Mouse (Mus musculus): Measurements from ENCODE around the gene Hmx3. TPM values are rescaled to one million over a fixed set of nuclear protein-coding genes. Genes with fewer than 3 reads are reported as not detected.

Hmx3 gene
- polyA plus RNA-seq, 1 experiment: not detected

GRCm38 (mm10) chr7:131546423-131546822 is 3.8 kb downstream of the Hmx3 start:
- peaks cover 98% of the 10 kb centered on the region for H3K27me3 ChIP-seq (replicated peaks)
- H3K4me3 ChIP-seq (replicated peaks): no peak overlapping the region
- TF ChIP-seq FLI1 (IDR thresholded peaks at IDR 0.05; ENCODE audit: low read length): no peak
- peaks cover 46% of the 10 kb centered on the region for H3K4me1 ChIP-seq
- H3K36me3 ChIP-seq (replicated peaks; ENCODE audit: low read length): no peaks in the 10 kb centered on the region
- peaks cover 6% of the 10 kb centered on the region; the same call in 1 of the 2 replicates for H3K9me3 ChIP-seq

GRCm38 (mm10) chr7:131547481-131547880 is 4.8 kb downstream of the Hmx3 start:
- Histone ChIP-seq H3K4me3 (replicated peaks) (no peak overlapping the region), H3K36me3 (replicated peaks; ENCODE audit: low read length) (no peaks in the 10 kb centered on the region), H3K4me1 (peaks cover 46% of the 10 kb centered on the region), H3K27me3 (replicated peaks) (peaks cover 98% of the 10 kb centered on the region), H3K9me3 (peaks cover 6% of the 10 kb centered on the region; the same call in 1 of the 2 replicates)
- TF ChIP-seq GATA1 (IDR thresholded peaks at IDR 0.05; ENCODE audit: borderline replicate concordance, low read length) (no peak), FLI1 (IDR thresholded peaks at IDR 0.05; ENCODE audit: low read length) (no peak)

- H3K4me3 ChIP-seq (replicated peaks): no peak within 1 kb of the TSS
- H3K4me1 ChIP-seq: peaks cover 44% of the 10 kb centered on the region
- H3K9me3 ChIP-seq: peaks cover 6% of the 10 kb centered on the region; the same call in 1 of the 2 replicates
- no peak for TF ChIP-seq GATA1 (IDR thresholded peaks at IDR 0.05; ENCODE audit: borderline replicate concordance, low read length)
- TF ChIP-seq FLI1 (IDR thresholded peaks at IDR 0.05; ENCODE audit: low read length): no peak
- H3K27me3 ChIP-seq (replicated peaks): peaks cover 98% of the 10 kb centered on the region
- no peaks in the 10 kb centered on the region for H3K36me3 ChIP-seq (replicated peaks; ENCODE audit: low read length)
Observed at GRCm38 (mm10) chr7:131548473-131548872, 5.8 kb downstream of the Hmx3 start, which contains the start of gene Hmx2. TSS of gene Hmx2 (plus strand) at chr7:131548773.

- peaks cover 6% of the 10 kb centered on the region; the same call in 1 of the 2 replicates for H3K9me3 ChIP-seq
- no peaks in the 10 kb centered on the region for H3K36me3 ChIP-seq (replicated peaks; ENCODE audit: low read length)
- H3K4me3 ChIP-seq (replicated peaks): peak overlapping the region; percentile 44
- peaks cover 100% of the 10 kb centered on the region for H3K27me3 ChIP-seq (replicated peaks)
- peaks cover 62% of the 10 kb centered on the region for H3K4me1 ChIP-seq
- TF ChIP-seq FLI1 (IDR thresholded peaks at IDR 0.05; ENCODE audit: low read length): no peak
- TF ChIP-seq GATA1 (IDR thresholded peaks at IDR 0.05; ENCODE audit: borderline replicate concordance, low read length): no peak
Observed at GRCm38 (mm10) chr7:131551471-131551870, 8.8 kb downstream of the Hmx3 start.

- Histone ChIP-seq H3K27me3 (replicated peaks) (peaks cover 100% of the 10 kb centered on the region), H3K9me3 (peaks cover 6% of the 10 kb centered on the region; the same call in 1 of the 2 replicates), H3K36me3 (replicated peaks; ENCODE audit: low read length) (no peaks in the 10 kb centered on the region), H3K4me3 (replicated peaks) (peak overlapping the region; percentile 50), H3K4me1 (peaks cover 69% of the 10 kb centered on the region)
- TF ChIP-seq FLI1 (IDR thresholded peaks at IDR 0.05; ENCODE audit: low read length): no peak
- TF ChIP-seq GATA1 (IDR thresholded peaks at IDR 0.05; ENCODE audit: borderline replicate concordance, low read length): no peak
Observed at GRCm38 (mm10) chr7:131551931-131552741, 9.5 kb downstream of the Hmx3 start.

- no peaks in the 10 kb centered on the region for H3K36me3 ChIP-seq (replicated peaks; ENCODE audit: low read length)
- no peak overlapping the region for H3K4me3 ChIP-seq (replicated peaks)
- TF ChIP-seq GATA1 (IDR thresholded peaks at IDR 0.05; ENCODE audit: borderline replicate concordance, low read length) (no peak), FLI1 (IDR thresholded peaks at IDR 0.05; ENCODE audit: low read length) (no peak)
- H3K9me3 ChIP-seq: peaks cover 6% of the 10 kb centered on the region; the same call in 1 of the 2 replicates
- peaks cover 100% of the 10 kb centered on the region for H3K27me3 ChIP-seq (replicated peaks)
- peaks cover 71% of the 10 kb centered on the region for H3K4me1 ChIP-seq
Observed at GRCm38 (mm10) chr7:131552781-131553180, 10.1 kb downstream of the Hmx3 start.

GRCm38 (mm10) chr7:131553771-131554175 is 11.1 kb downstream of the Hmx3 start:
- Histone ChIP-seq H3K36me3 (replicated peaks; ENCODE audit: low read length) (no peaks in the 10 kb centered on the region), H3K9me3 (peaks cover 6% of the 10 kb centered on the region; the same call in 1 of the 2 replicates), H3K4me1 (peaks cover 71% of the 10 kb centered on the region), H3K4me3 (replicated peaks) (peak overlapping the region; percentile 91), H3K27me3 (replicated peaks) (peaks cover 99% of the 10 kb centered on the region)
- TF ChIP-seq FLI1 (IDR thresholded peaks at IDR 0.05; ENCODE audit: low read length): no peak
- TF ChIP-seq GATA1 (IDR thresholded peaks at IDR 0.05; ENCODE audit: borderline replicate concordance, low read length): no peak

- H3K4me1 ChIP-seq: peaks cover 67% of the 10 kb centered on the region
- no peaks in the 10 kb centered on the region for H3K36me3 ChIP-seq (replicated peaks; ENCODE audit: low read length)
- peak overlapping the region; percentile 91 for H3K4me3 ChIP-seq (replicated peaks)
- no peak for TF ChIP-seq GATA1 (IDR thresholded peaks at IDR 0.05; ENCODE audit: borderline replicate concordance, low read length)
- peaks cover 6% of the 10 kb centered on the region; the same call in 1 of the 2 replicates for H3K9me3 ChIP-seq
- peaks cover 92% of the 10 kb centered on the region for H3K27me3 ChIP-seq (replicated peaks)
Observed at GRCm38 (mm10) chr7:131554341-131555180, 11.9 kb downstream of the Hmx3 start.

GRCm38 (mm10) chr7:131555301-131556081 is 12.8 kb downstream of the Hmx3 start:
- 0 out of 2 replicates have a peak, but pooled peaks cover 3% of the 10 kb centered on the region for H3K9me3 ChIP-seq
- peaks cover 83% of the 10 kb centered on the region for H3K27me3 ChIP-seq (replicated peaks)
- H3K4me1 ChIP-seq: peaks cover 64% of the 10 kb centered on the region
- peak overlapping the region; percentile 90 for H3K4me3 ChIP-seq (replicated peaks)
- TF ChIP-seq FLI1 (IDR thresholded peaks at IDR 0.05; ENCODE audit: low read length) (no peak), GATA1 (IDR thresholded peaks at IDR 0.05; ENCODE audit: borderline replicate concordance, low read length) (no peak)
- no peaks in the 10 kb centered on the region for H3K36me3 ChIP-seq (replicated peaks; ENCODE audit: low read length)
